Mouse (Mus musculus) 416B (cell line): ENCODE data around the gene Kdelc1.

Source experiments
- DNase-seq: peaks from one replicate; pipeline ENCODE4 v3.0.0; 2011; ENCODE audit warnings: low read depth

The Kdelc1 gene

GRCm38 (mm10) chr1:44063439-44063838 lies 55.2 kb downstream of the Kdelc1 start:
- DNase-seq: no peak

- DNase-seq: no peak
Observed at GRCm38 (mm10) chr1:44061836-44062235, 56.8 kb downstream of the Kdelc1 start, which contains the start of gene Gm8251. TSS of gene Gm8251 (minus strand) at chr1:44061936.

GRCm38 (mm10) chr1:44057805-44058204 lies 60.8 kb downstream of the Kdelc1 start:
- DNase-seq: no peak
